Mouse (Mus musculus): ENCODE results near the gene Pkp4.

- TF ChIP-seq CTCF (IDR thresholded peaks at IDR 0.05; ENCODE audit: borderline replicate concordance, insufficient read depth, low read depth, low read length) = no peak
- no peak for TF ChIP-seq POLR2A (IDR thresholded peaks at IDR 0.05; ENCODE audit: borderline replicate concordance, insufficient read depth, low read length)
These were observed 111.2 kb downstream of the Pkp4 start for GRCm38 (mm10) chr2:59271835-59272234.
